Mouse (Mus musculus): ENCODE data around the gene Pef1. TPM values are rescaled to one million over a fixed set of nuclear protein-coding genes. Genes with fewer than 3 reads are reported as not detected.
A peak's percentile ranks its signal among the peaks of the same experiment; 100 is the strongest.

Gene Pef1
- polyA plus RNA-seq, 1 experiment = 129 TPM

- no peak overlapping the region for H3K4me3 ChIP-seq (ENCODE audit: insufficient read depth, low read depth, low read length)
- peaks cover 17% of the 10 kb centered on the region; the same call in 1 of the 2 replicates for H3K4me1 ChIP-seq (ENCODE audit: control insufficient read depth, insufficient read depth, low read length)
- TF ChIP-seq POLR2A (IDR thresholded peaks at IDR 0.05; ENCODE audit: low read depth, low read length) = no peak
- TF ChIP-seq CTCF (conservative IDR thresholded peaks at IDR 0.05; ENCODE audit: insufficient read depth, insufficient read length, low read depth, low read length) = no peak
- H3K27me3 ChIP-seq (replicated peaks; ENCODE audit: control insufficient read depth, insufficient read depth, low read length) = no peaks in the 10 kb centered on the region
- no peak overlapping the region for H3K27ac ChIP-seq (ENCODE audit: insufficient read depth, low read depth, low read length)
- H3K36me3 ChIP-seq (ENCODE audit: control insufficient read depth, insufficient read depth, low read length) = no peaks in the 10 kb centered on the region
- 80% methylated on average over 9 of the region's 9 CpGs for WGBS
- no peak for DNase-seq
These were observed 7.3 kb downstream of the Pef1 start for GRCm38 (mm10) chr4:130109666-130110065.

GRCm38 (mm10) chr4:130110091-130110490, 7.7 kb downstream of the Pef1 start:
- H3K36me3 ChIP-seq (ENCODE audit: control insufficient read depth, insufficient read depth, low read length) = no peaks in the 10 kb centered on the region
- TF ChIP-seq CTCF (conservative IDR thresholded peaks at IDR 0.05; ENCODE audit: insufficient read depth, insufficient read length, low read depth, low read length) (no peak), POLR2A (IDR thresholded peaks at IDR 0.05; ENCODE audit: low read depth, low read length) (no peak)
- 60% methylated on average over 7 of the region's 7 CpGs for WGBS
- H3K27ac ChIP-seq (ENCODE audit: insufficient read depth, low read depth, low read length) = peak overlapping the region; percentile 21; the same call in 1 of the 2 replicates
- H3K4me1 ChIP-seq (ENCODE audit: control insufficient read depth, insufficient read depth, low read length) = peaks cover 15% of the 10 kb centered on the region; the same call in 1 of the 2 replicates
- H3K4me3 ChIP-seq (ENCODE audit: insufficient read depth, low read depth, low read length) = no peak overlapping the region
- H3K27me3 ChIP-seq (replicated peaks; ENCODE audit: control insufficient read depth, insufficient read depth, low read length) = no peaks in the 10 kb centered on the region
- DNase-seq = peak; percentile 51

GRCm38 (mm10) chr4:130112299-130112698, 9.9 kb downstream of the Pef1 start:
- Histone ChIP-seq H3K27ac (ENCODE audit: insufficient read depth, low read depth, low read length) (no peak overlapping the region), H3K27me3 (replicated peaks; ENCODE audit: control insufficient read depth, insufficient read depth, low read length) (no peaks in the 10 kb centered on the region), H3K4me3 (ENCODE audit: insufficient read depth, low read depth, low read length) (no peak overlapping the region), H3K4me1 (ENCODE audit: control insufficient read depth, insufficient read depth, low read length) (peaks cover 6% of the 10 kb centered on the region; the same call in 1 of the 2 replicates), H3K36me3 (ENCODE audit: control insufficient read depth, insufficient read depth, low read length) (no peaks in the 10 kb centered on the region)
- no peak for DNase-seq
- 55% methylated on average over 7 of the region's 7 CpGs for whole genome bisulfite sequencing
- TF ChIP-seq CTCF (conservative IDR thresholded peaks at IDR 0.05; ENCODE audit: insufficient read depth, insufficient read length, low read depth, low read length) (no peak), POLR2A (IDR thresholded peaks at IDR 0.05; ENCODE audit: low read depth, low read length) (no peak)

GRCm38 (mm10) chr4:130112732-130113131, 10.4 kb downstream of the Pef1 start:
- Histone ChIP-seq H3K27me3 (replicated peaks; ENCODE audit: control insufficient read depth, insufficient read depth, low read length) (no peaks in the 10 kb centered on the region), H3K27ac (ENCODE audit: insufficient read depth, low read depth, low read length) (no peak overlapping the region), H3K4me3 (ENCODE audit: insufficient read depth, low read depth, low read length) (no peak overlapping the region), H3K36me3 (ENCODE audit: control insufficient read depth, insufficient read depth, low read length) (no peaks in the 10 kb centered on the region), H3K4me1 (ENCODE audit: control insufficient read depth, insufficient read depth, low read length) (peaks cover 6% of the 10 kb centered on the region; the same call in 1 of the 2 replicates)
- DNase-seq = no peak
- 96% methylated on average over 1 of the region's 1 CpGs for WGBS
- TF ChIP-seq CTCF (conservative IDR thresholded peaks at IDR 0.05; ENCODE audit: insufficient read depth, insufficient read length, low read depth, low read length) = no peak
- no peak for TF ChIP-seq POLR2A (IDR thresholded peaks at IDR 0.05; ENCODE audit: low read depth, low read length)

- H3K36me3 ChIP-seq (ENCODE audit: control insufficient read depth, insufficient read depth, low read length) = no peaks in the 10 kb centered on the region
- TF ChIP-seq CTCF (conservative IDR thresholded peaks at IDR 0.05; ENCODE audit: insufficient read depth, insufficient read length, low read depth, low read length) = no peak
- TF ChIP-seq POLR2A (IDR thresholded peaks at IDR 0.05; ENCODE audit: low read depth, low read length) = no peak
- no peak overlapping the region for H3K4me3 ChIP-seq (ENCODE audit: insufficient read depth, low read depth, low read length)
- H3K27ac ChIP-seq (ENCODE audit: insufficient read depth, low read depth, low read length) = no peak overlapping the region
- H3K27me3 ChIP-seq (replicated peaks; ENCODE audit: control insufficient read depth, insufficient read depth, low read length) = no peaks in the 10 kb centered on the region
- peak; percentile 52 for DNase-seq
- H3K4me1 ChIP-seq (ENCODE audit: control insufficient read depth, insufficient read depth, low read length) = peaks cover 10% of the 10 kb centered on the region
- WGBS = 59% methylated on average over 4 of the region's 4 CpGs
These were observed 18.4 kb downstream of the Pef1 start for GRCm38 (mm10) chr4:130120752-130121151.

- Histone ChIP-seq H3K36me3 (ENCODE audit: control insufficient read depth, insufficient read depth, low read length) (no peaks in the 10 kb centered on the region), H3K27me3 (replicated peaks; ENCODE audit: control insufficient read depth, insufficient read depth, low read length) (no peaks in the 10 kb centered on the region), H3K27ac (ENCODE audit: insufficient read depth, low read depth, low read length) (no peak overlapping the region), H3K4me3 (ENCODE audit: insufficient read depth, low read depth, low read length) (no peak overlapping the region), H3K4me1 (ENCODE audit: control insufficient read depth, insufficient read depth, low read length) (peaks cover 10% of the 10 kb centered on the region)
- TF ChIP-seq CTCF (conservative IDR thresholded peaks at IDR 0.05; ENCODE audit: insufficient read depth, insufficient read length, low read depth, low read length) (no peak), POLR2A (IDR thresholded peaks at IDR 0.05; ENCODE audit: low read depth, low read length) (no peak)
- WGBS = 63% methylated on average over 8 of the region's 8 CpGs
- DNase-seq = no peak
These were observed 19.2 kb downstream of the Pef1 start for GRCm38 (mm10) chr4:130121560-130121959.

GRCm38 (mm10) chr4:130123020-130123419, 20.7 kb downstream of the Pef1 start:
- TF ChIP-seq CTCF (conservative IDR thresholded peaks at IDR 0.05; ENCODE audit: insufficient read depth, insufficient read length, low read depth, low read length) (no peak), POLR2A (IDR thresholded peaks at IDR 0.05; ENCODE audit: low read depth, low read length) (no peak)
- Histone ChIP-seq H3K4me3 (ENCODE audit: insufficient read depth, low read depth, low read length) (no peak overlapping the region), H3K27me3 (replicated peaks; ENCODE audit: control insufficient read depth, insufficient read depth, low read length) (no peaks in the 10 kb centered on the region), H3K27ac (ENCODE audit: insufficient read depth, low read depth, low read length) (no peak overlapping the region), H3K36me3 (ENCODE audit: control insufficient read depth, insufficient read depth, low read length) (peaks cover 2% of the 10 kb centered on the region; the same call in 1 of the 2 replicates), H3K4me1 (ENCODE audit: control insufficient read depth, insufficient read depth, low read length) (peaks cover 10% of the 10 kb centered on the region)
- WGBS = 86% methylated on average over 5 of the region's 5 CpGs
- DNase-seq = no peak
